10 mouse cellular contexts compared by ENCODE assay signal in the genomic region with DNA sequence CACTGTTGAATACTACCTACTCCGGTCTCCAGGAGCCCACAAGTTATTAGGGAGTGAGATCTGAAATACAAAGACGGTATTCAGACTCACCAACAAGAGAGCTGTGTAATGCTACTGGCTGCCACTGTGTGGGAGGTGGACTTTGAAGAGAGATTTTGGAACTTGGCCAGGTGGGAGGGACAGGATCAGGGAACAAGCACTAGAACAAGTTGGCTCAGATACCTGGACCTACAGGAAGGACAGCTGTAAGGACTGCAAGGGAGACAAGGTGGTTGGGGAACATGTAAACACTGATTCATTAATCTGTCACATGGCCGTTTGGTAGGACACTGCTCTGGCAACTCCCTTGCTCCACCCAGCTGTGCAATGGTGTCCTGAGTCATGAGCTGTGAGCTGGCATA. TPM values are rescaled to one million over a fixed set of nuclear protein-coding genes. Genes with fewer than 3 reads are reported as not detected.
A peak's percentile ranks its signal among the peaks of the same experiment; 100 is the strongest.
DNase-seq lines count a peak whose midpoint lies in the region; ATAC-seq and TF ChIP-seq lines count a peak whose summit lies in the region.
"Had no signal": no experiment of that assay in that cellular context is flagged by ENCODE, and none has a peak within 500 bp of the region (broad histone marks: within the 10 kb centered on the region; RNA-seq: fewer than 3 reads in every experiment).

No protein-coding gene starts in this region.

- no peaks in the 10 kb centered on the region for H3K27me3 ChIP-seq in lung, embryonic 15.5 days
- H3K27me3 ChIP-seq in cerebellum, adult 2 months (ENCODE audit: control insufficient read depth, insufficient read depth, low read length): no peaks in the 10 kb centered on the region
- H3K27me3 ChIP-seq: CH12.LX; limb, embryonic 12.5 days had no signal

- 0 out of 2 replicates have a peak, but pooled peaks cover 2% of the 10 kb centered on the region for H3K4me1 ChIP-seq in lung, embryonic 15.5 days
- H3K4me1 ChIP-seq in cerebellum, adult 2 months (ENCODE audit: control insufficient read depth, insufficient read depth, low read length): no peaks in the 10 kb centered on the region
- H3K4me1 ChIP-seq: limb, embryonic 12.5 days had no signal

- no peak for TF ChIP-seq POLR2A in cerebellum, adult 2 months (IDR thresholded peaks at IDR 0.05; ENCODE audit: borderline replicate concordance, insufficient read depth, low read length)

- H3K4me2 ChIP-seq in lung, embryonic 15.5 days: no peak overlapping the region
- H3K4me2 ChIP-seq: limb, embryonic 12.5 days had no signal

- WGBS in lung, embryonic 15.5 days: 27% methylated on average over 3 of the region's 3 CpGs
- WGBS in cerebellum, adult 2 months: 32% methylated on average over 3 of the region's 3 CpGs

- no peak overlapping the region for H3K9ac ChIP-seq in lung, embryonic 15.5 days
- H3K9ac ChIP-seq: limb, embryonic 12.5 days had no signal

- no peak for TF ChIP-seq CTCF in cerebellum, adult 2 months (IDR thresholded peaks at IDR 0.05; ENCODE audit: borderline replicate concordance, insufficient read depth, low read depth, low read length)

- H3K36me3 ChIP-seq in lung, embryonic 15.5 days: no peaks in the 10 kb centered on the region
- H3K36me3 ChIP-seq: limb, embryonic 12.5 days had no signal

- ATAC-seq in lung, embryonic 15.5 days (ENCODE audit: borderline replicate concordance, extremely low read depth, low FRiP score, low TSS enrichment): peak; percentile 64; the same call in 1 of the 2 replicates
- no peak for ATAC-seq in megakaryocyte-erythroid progenitor cell, adult 5-6 weeks (replicated peaks; ENCODE audit: low FRiP score, low TSS enrichment, poor library complexity, severe bottlenecking)

- H3K27ac ChIP-seq in lung, embryonic 15.5 days: no peak overlapping the region; the same call in 1 of the 2 replicates
- no peak overlapping the region for H3K27ac ChIP-seq in cerebellum, adult 2 months (ENCODE audit: insufficient read depth, low read length)
- H3K27ac ChIP-seq: limb, embryonic 12.5 days had no signal

- peak; percentile 20 to 29 for DNase-seq in heart, adult 18-20 months
- no peak for DNase-seq in heart, adult 8-10 months (ENCODE audit: low spot score)
- DNase-seq in 3T3-L1 (ENCODE audit: low read depth, low spot score): peak; percentile 82
- DNase-seq in fibroblast of lung, adult 2 months (ENCODE audit: low read depth): peak; percentile 86
- no peak for DNase-seq in cerebellum, adult 11 months
- no peak for DNase-seq in cerebellum, adult 2 months

- H3K9me3 ChIP-seq in lung, embryonic 15.5 days: no peaks in the 10 kb centered on the region
- H3K9me3 ChIP-seq: limb, embryonic 12.5 days had no signal

- H3K4me3 ChIP-seq in lung, embryonic 15.5 days: no peak overlapping the region
- H3K4me3 ChIP-seq in cerebellum, adult 2 months (replicated peaks; ENCODE audit: insufficient read depth, low read depth, low read length): no peak overlapping the region
- H3K4me3 ChIP-seq: limb, embryonic 12.5 days had no signal

RNA-seq across cellular contexts. Expression of a gene that starts 19.4 kb away (rescaled TPM):
- 1 to 10 TPM; 1.3 to 2.7 TPM for total RNA-seq in heart, adult 18-20 months (2021)
- total RNA-seq in heart, adult 8-10 months (2022): 1 to 10 TPM; 1.0 to 1.5 (median 1.4) TPM
- 10.7 and 11.4 TPM in 2 replicates for polyA plus RNA-seq in lung, embryonic 15.5 days (2015; fragmentation: Nextera tagmentation; extraction: Ambion mirVana)
- total RNA-seq in megakaryocyte-erythroid progenitor cell, adult 5-6 weeks (2014; fragmentation: Nextera tagmentation): 0.62 TPM in 1 of 2 replicates, not detected in the other
- 0.15 and 2.1 TPM in 2 replicates for total RNA-seq in megakaryocyte-erythroid progenitor cell, adult 5-6 weeks (2017)
- 5.8 and 6.0 TPM in 2 replicates for polyA plus RNA-seq in cerebellum, adult 2 months (2012; rRNA removed)

RNA-seq across cellular contexts. Expression of a gene that starts 19.5 kb away (rescaled TPM):
- total RNA-seq in heart, adult 18-20 months (2021): 10 to 100 TPM; 15.0 to 16.6 TPM
- 10 to 100 TPM; 14.4 to 20.6 (median 18.7) TPM for total RNA-seq in heart, adult 8-10 months (2022)
- polyA plus RNA-seq in lung, embryonic 15.5 days (2015; fragmentation: Nextera tagmentation; extraction: Ambion mirVana): 68.0 and 69.9 TPM in 2 replicates
- 0.37 TPM in 1 of 2 replicates, not detected in the other for total RNA-seq in megakaryocyte-erythroid progenitor cell, adult 5-6 weeks (2014; fragmentation: Nextera tagmentation)
- total RNA-seq in megakaryocyte-erythroid progenitor cell, adult 5-6 weeks (2017): not detected in 2 replicates
- polyA plus RNA-seq in cerebellum, adult 2 months (2012; rRNA removed): 8.5 and 8.6 TPM in 2 replicates

Comparison
In these comparisons a context has a peak if more than half of its experiments do, and no peak if none do; other contexts are left out.
1. DNase-seq: peak in heart, adult 18-20 months (2 of 2), 3T3-L1 (single experiment) and fibroblast of lung, adult 2 months (single experiment); none in heart, adult 8-10 months (single experiment), cerebellum, adult 11 months (single experiment) and cerebellum, adult 2 months (0 of 2).
2. RNA of a gene that starts 19.5 kb away (total RNA-seq): 14.4 to 20.6 TPM in heart, adult 8-10 months and 15.0 to 16.6 TPM in heart, adult 18-20 months; 0.37 TPM in megakaryocyte-erythroid progenitor cell, adult 5-6 weeks; every median in the first group is over 10 times any median in the second.